Mouse (Mus musculus): ENCODE data around the gene Cradd.

GRCm38 (mm10) chr10:95279459-95279858 is 44.5 kb downstream of the Cradd start:
- TF ChIP-seq POLR2A (IDR thresholded peaks at IDR 0.05; ENCODE audit: control insufficient read depth in 1 of 2, insufficient read depth in 1 of 2, low read depth in 1 of 2, low read length in 2 of 2, poor library complexity in 1 of 2) (no peak), SMC3 (IDR thresholded peaks at IDR 0.05; ENCODE audit: low read depth, low read length) (no peak), E2F4 (IDR thresholded peaks at IDR 0.05; ENCODE audit: borderline replicate concordance, low read depth, low read length) (no peak), EP300 (IDR thresholded peaks at IDR 0.05; ENCODE audit: low read depth in 1 of 2, low read length in 2 of 2) (no peak), BHLHE40 (IDR thresholded peaks at IDR 0.05; ENCODE audit: borderline replicate concordance, low read depth, low read length) (no peak), CTCF (IDR thresholded peaks at IDR 0.05 in 2 of 3, conservative IDR thresholded peaks at IDR 0.05 in 1 of 3; ENCODE audit: control insufficient read depth in 1 of 3, insufficient read depth in 1 of 3, low read depth in 2 of 3, low read length in 3 of 3, poor library complexity in 1 of 3, severe bottlenecking in 1 of 3) (no peak), TAL1 (IDR thresholded peaks at IDR 0.05; ENCODE audit: low read length) (no peak), NRF1 (IDR thresholded peaks at IDR 0.05; ENCODE audit: insufficient read depth, low read depth, low read length, poor library complexity, severe bottlenecking) (no peak), MYC (IDR thresholded peaks at IDR 0.05; ENCODE audit: low read depth, low read length) (no peak), HCFC1 (IDR thresholded peaks at IDR 0.05; ENCODE audit: low read depth, low read length) (no peak), MXI1 (IDR thresholded peaks at IDR 0.05; ENCODE audit: low read depth, low read length) (no peak)
